Mouse (Mus musculus) testis, adult 2 months (tissue): ENCODE results near the gene Slc2a1.

Source experiments
- CTCF ChIP-seq: fragments of 200-500 bp; IDR thresholded peaks from 2 replicates; pipeline ENCODE4 v1.5.1; 2012; ENCODE audit warnings: low read depth, mild to moderate bottlenecking, inconsistent platforms, low read length, moderate library complexity; ENCODE audit not compliant: control insufficient read depth, insufficient read depth, insufficient replicate concordance
- POLR2A ChIP-seq: fragments of 200-500 bp; IDR thresholded peaks from 2 replicates; pipeline ENCODE4 v1.6.1; 2012; ENCODE audit warnings: low read depth, mild to moderate bottlenecking, inconsistent platforms, low read length, moderate library complexity; ENCODE audit not compliant: control insufficient read depth

DNA sequence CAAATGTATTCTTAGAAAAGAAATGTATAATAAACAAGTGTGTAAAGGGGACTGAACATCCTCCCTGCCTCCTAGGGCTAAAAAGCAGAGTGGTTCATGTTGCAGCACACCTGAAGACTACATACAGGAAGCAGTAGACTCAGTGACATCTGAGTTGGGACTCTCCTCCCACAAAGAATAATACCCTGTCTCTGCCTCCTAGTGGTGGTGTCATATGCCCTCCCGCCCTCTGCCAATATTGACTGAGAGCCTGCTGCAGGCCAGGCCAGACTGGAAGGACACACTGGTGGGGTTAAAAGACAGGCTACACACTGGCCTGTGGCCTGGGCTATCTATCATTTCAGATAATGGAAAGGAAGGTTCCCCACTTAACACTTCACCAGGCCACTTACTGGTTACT is 7.8 kb downstream of the Slc2a1 start:
- TF ChIP-seq CTCF (no peak), POLR2A (no peak)
